Mouse (Mus musculus): ENCODE results near the gene Acod1. TPM values are rescaled to one million over a fixed set of nuclear protein-coding genes. Genes with fewer than 3 reads are reported as not detected.

The Acod1 gene
- polyA plus RNA-seq (2012; rRNA removed): 0.15 and 0.22 TPM in 2 replicates

GRCm38 (mm10) chr14:103046677-103047076 is at the start of gene Acod1:
Gene Acod1 (plus strand): TSS chr14:103046977.
- H3K27ac ChIP-seq (ENCODE audit: insufficient read depth, low read length): no peak within 1 kb of the TSS
- no peaks in the 10 kb centered on the region for H3K36me3 ChIP-seq (ENCODE audit: control insufficient read depth, insufficient read depth, low read length)
- H3K27me3 ChIP-seq (ENCODE audit: control insufficient read depth, insufficient read depth, low read length): no peaks in the 10 kb centered on the region
- DNase-seq (ENCODE audit: low read depth in 1 of 2, low spot score in 2 of 2): no peak
- H3K4me1 ChIP-seq (ENCODE audit: control insufficient read depth, insufficient read depth, insufficient read length): no peaks in the 10 kb centered on the region; the same call in 1 of the 2 replicates
- TF ChIP-seq POLR2A (IDR thresholded peaks at IDR 0.05; ENCODE audit: low read depth, low read length): no peak
- no peak for TF ChIP-seq CTCF (IDR thresholded peaks at IDR 0.05; ENCODE audit: extremely low read depth, insufficient read depth, insufficient read length, insufficient replicate concordance)
- no peak within 1 kb of the TSS for H3K4me3 ChIP-seq (ENCODE audit: extremely low read depth, insufficient read depth, insufficient read length)
- WGBS: 89% methylated on average over 2 of the region's 2 CpGs

- DNase-seq (ENCODE audit: low read depth in 1 of 2, low spot score in 2 of 2): no peak
- WGBS: 18% methylated on average over 4 of the region's 4 CpGs
- Histone ChIP-seq H3K4me1 (ENCODE audit: control insufficient read depth, insufficient read depth, insufficient read length) (no peaks in the 10 kb centered on the region), H3K36me3 (ENCODE audit: control insufficient read depth, insufficient read depth, low read length) (no peaks in the 10 kb centered on the region), H3K27me3 (ENCODE audit: control insufficient read depth, insufficient read depth, low read length) (no peaks in the 10 kb centered on the region), H3K27ac (ENCODE audit: insufficient read depth, low read length) (no peak overlapping the region), H3K4me3 (ENCODE audit: extremely low read depth, insufficient read depth, insufficient read length) (no peak overlapping the region)
- TF ChIP-seq POLR2A (IDR thresholded peaks at IDR 0.05; ENCODE audit: low read depth, low read length): no peak
- no peak for TF ChIP-seq CTCF (IDR thresholded peaks at IDR 0.05; ENCODE audit: extremely low read depth, insufficient read depth, insufficient read length, insufficient replicate concordance)
Measured at GRCm38 (mm10) chr14:103007737-103008136, 39.0 kb upstream of the Acod1 start.

GRCm38 (mm10) chr14:103011782-103012181 is 35.0 kb upstream of the Acod1 start:
- Histone ChIP-seq H3K27ac (ENCODE audit: insufficient read depth, low read length) (no peak overlapping the region), H3K4me1 (ENCODE audit: control insufficient read depth, insufficient read depth, insufficient read length) (no peaks in the 10 kb centered on the region), H3K4me3 (ENCODE audit: extremely low read depth, insufficient read depth, insufficient read length) (no peak overlapping the region), H3K27me3 (ENCODE audit: control insufficient read depth, insufficient read depth, low read length) (0 out of 2 replicates have a peak, but pooled peaks cover 1% of the 10 kb centered on the region), H3K36me3 (ENCODE audit: control insufficient read depth, insufficient read depth, low read length) (no peaks in the 10 kb centered on the region)
- DNase-seq (ENCODE audit: low read depth in 1 of 2, low spot score in 2 of 2): peak; percentile 44 to 45
- peak; percentile 72; the same call in 1 of the 2 replicates for TF ChIP-seq CTCF (IDR thresholded peaks at IDR 0.05; ENCODE audit: extremely low read depth, insufficient read depth, insufficient read length, insufficient replicate concordance)
- no peak for TF ChIP-seq POLR2A (IDR thresholded peaks at IDR 0.05; ENCODE audit: low read depth, low read length)
- WGBS: 25% methylated on average over 5 of the region's 5 CpGs

GRCm38 (mm10) chr14:103012563-103013150 is 34.1 kb upstream of the Acod1 start:
- Histone ChIP-seq H3K4me3 (ENCODE audit: extremely low read depth, insufficient read depth, insufficient read length) (no peak overlapping the region), H3K27me3 (ENCODE audit: control insufficient read depth, insufficient read depth, low read length) (0 out of 2 replicates have a peak, but pooled peaks cover 2% of the 10 kb centered on the region), H3K4me1 (ENCODE audit: control insufficient read depth, insufficient read depth, insufficient read length) (no peaks in the 10 kb centered on the region), H3K27ac (ENCODE audit: insufficient read depth, low read length) (no peak overlapping the region), H3K36me3 (ENCODE audit: control insufficient read depth, insufficient read depth, low read length) (no peaks in the 10 kb centered on the region)
- 33% methylated on average over 4 of the region's 4 CpGs for WGBS
- TF ChIP-seq POLR2A (IDR thresholded peaks at IDR 0.05; ENCODE audit: low read depth, low read length): no peak
- peak; percentile 81; the same call in 1 of the 2 replicates for TF ChIP-seq CTCF (IDR thresholded peaks at IDR 0.05; ENCODE audit: extremely low read depth, insufficient read depth, insufficient read length, insufficient replicate concordance)
- peak; percentile 45 to 64 for DNase-seq (ENCODE audit: low read depth in 1 of 2, low spot score in 2 of 2)

GRCm38 (mm10) chr14:103017009-103017408 is 29.8 kb upstream of the Acod1 start:
- Histone ChIP-seq H3K4me1 (ENCODE audit: control insufficient read depth, insufficient read depth, insufficient read length) (no peaks in the 10 kb centered on the region), H3K27ac (ENCODE audit: insufficient read depth, low read length) (no peak overlapping the region), H3K36me3 (ENCODE audit: control insufficient read depth, insufficient read depth, low read length) (no peaks in the 10 kb centered on the region), H3K4me3 (ENCODE audit: extremely low read depth, insufficient read depth, insufficient read length) (no peak overlapping the region), H3K27me3 (ENCODE audit: control insufficient read depth, insufficient read depth, low read length) (0 out of 2 replicates have a peak, but pooled peaks cover 2% of the 10 kb centered on the region)
- 40% methylated on average over 5 of the region's 5 CpGs for WGBS
- TF ChIP-seq CTCF (IDR thresholded peaks at IDR 0.05; ENCODE audit: extremely low read depth, insufficient read depth, insufficient read length, insufficient replicate concordance): no peak
- TF ChIP-seq POLR2A (IDR thresholded peaks at IDR 0.05; ENCODE audit: low read depth, low read length): no peak
- no peak for DNase-seq (ENCODE audit: low read depth in 1 of 2, low spot score in 2 of 2)

GRCm38 (mm10) chr14:103020046-103020445 is 26.7 kb upstream of the Acod1 start:
- Histone ChIP-seq H3K36me3 (ENCODE audit: control insufficient read depth, insufficient read depth, low read length) (no peaks in the 10 kb centered on the region), H3K27me3 (ENCODE audit: control insufficient read depth, insufficient read depth, low read length) (0 out of 2 replicates have a peak, but pooled peaks cover 2% of the 10 kb centered on the region), H3K4me3 (ENCODE audit: extremely low read depth, insufficient read depth, insufficient read length) (no peak overlapping the region), H3K27ac (ENCODE audit: insufficient read depth, low read length) (no peak overlapping the region), H3K4me1 (ENCODE audit: control insufficient read depth, insufficient read depth, insufficient read length) (no peaks in the 10 kb centered on the region)
- 65% methylated on average over 2 of the region's 2 CpGs for WGBS
- TF ChIP-seq POLR2A (IDR thresholded peaks at IDR 0.05; ENCODE audit: low read depth, low read length): no peak
- TF ChIP-seq CTCF (IDR thresholded peaks at IDR 0.05; ENCODE audit: extremely low read depth, insufficient read depth, insufficient read length, insufficient replicate concordance): no peak
- no peak for DNase-seq (ENCODE audit: low read depth in 1 of 2, low spot score in 2 of 2)

GRCm38 (mm10) chr14:103029203-103029602 is 17.6 kb upstream of the Acod1 start:
- no peak for DNase-seq (ENCODE audit: low read depth in 1 of 2, low spot score in 2 of 2)
- no peaks in the 10 kb centered on the region for H3K36me3 ChIP-seq (ENCODE audit: control insufficient read depth, insufficient read depth, low read length)
- H3K27me3 ChIP-seq (ENCODE audit: control insufficient read depth, insufficient read depth, low read length): no peaks in the 10 kb centered on the region
- H3K4me1 ChIP-seq (ENCODE audit: control insufficient read depth, insufficient read depth, insufficient read length): peaks cover 10% of the 10 kb centered on the region
- 69% methylated on average over 2 of the region's 2 CpGs for WGBS
- no peak overlapping the region for H3K27ac ChIP-seq (ENCODE audit: insufficient read depth, low read length)
- H3K4me3 ChIP-seq (ENCODE audit: extremely low read depth, insufficient read depth, insufficient read length): no peak overlapping the region
- TF ChIP-seq POLR2A (IDR thresholded peaks at IDR 0.05; ENCODE audit: low read depth, low read length) (no peak), CTCF (IDR thresholded peaks at IDR 0.05; ENCODE audit: extremely low read depth, insufficient read depth, insufficient read length, insufficient replicate concordance) (no peak)

Measured in spleen, adult 2 months (tissue).